Mouse (Mus musculus): ENCODE measurements at regions not wholly inside any gene's neighbourhood (a gene's known extent, or its start where the extent isn't known, plus 50 kb on each side); places are given as distances from the start of the nearest gene placed in this dataset.

- peaks cover 5 to 14% of the 10 kb centered on the region in 2 experiments for H3K4me1 ChIP-seq (ENCODE audit: control insufficient read depth in 2 of 2, insufficient read depth in 2 of 2, low read length in 2 of 2, poor library complexity in 1 of 2)
- H3K4me3 ChIP-seq (ENCODE audit: insufficient read depth in 1 of 2, low read depth in 1 of 2, low read length in 2 of 2, poor library complexity in 1 of 2, severe bottlenecking in 1 of 2) = no peak overlapping the region
- H3K9ac ChIP-seq (ENCODE audit: insufficient read depth, low read depth, low read length, poor library complexity, severe bottlenecking) = no peak overlapping the region
- H3K36me3 ChIP-seq (ENCODE audit: control insufficient read depth, insufficient read depth, low read length, poor library complexity, severe bottlenecking) = no peaks in the 10 kb centered on the region
- H3K27ac ChIP-seq (ENCODE audit: insufficient read depth, low read depth, low read length, poor library complexity, severe bottlenecking) = no peak overlapping the region
- in situ Hi-C loops (cut with MboI; ENCODE audit: low sequenced_read_pairs in 2 of 2, unreplicated experiment in 2 of 2) = no loop called here
- no peak for TF ChIP-seq ZC3H11A (IDR thresholded peaks at IDR 0.05; ENCODE audit: borderline replicate concordance, low read depth, low read length)
- TF ChIP-seq CHD2 (IDR thresholded peaks at IDR 0.05; ENCODE audit: low read depth, low read length) = no peak
- no peaks in the 10 kb centered on the region for H3K9me3 ChIP-seq (ENCODE audit: control insufficient read depth, insufficient read depth, low read depth, low read length)
- DNase-seq (ENCODE audit: low read depth, low spot score) = no peak
Measured at GRCm38 (mm10) chr2:128334757-128335500, 209.1 kb downstream of the Bcl2l11 start.

- in situ Hi-C loops (cut with MboI; ENCODE audit: low sequenced_read_pairs in 2 of 2, unreplicated experiment in 2 of 2) = no loop called here
- TF ChIP-seq HCFC1 (IDR thresholded peaks at IDR 0.05; ENCODE audit: borderline replicate concordance, insufficient read depth, low read length) (no peak), CHD2 (IDR thresholded peaks at IDR 0.05; ENCODE audit: low read depth, low read length) (no peak), MAFK (IDR thresholded peaks at IDR 0.05; ENCODE audit: insufficient read depth, low read depth, low read length) (no peak), ZNF384 (IDR thresholded peaks at IDR 0.05; ENCODE audit: low read depth, low read length) (no peak), ZC3H11A (IDR thresholded peaks at IDR 0.05; ENCODE audit: borderline replicate concordance, low read depth, low read length) (no peak)
- Histone ChIP-seq H3K4me3 (ENCODE audit: insufficient read depth in 1 of 2, low read depth in 1 of 2, low read length in 2 of 2, poor library complexity in 1 of 2, severe bottlenecking in 1 of 2) (no peak overlapping the region), H3K36me3 (ENCODE audit: control insufficient read depth, insufficient read depth, low read length, poor library complexity, severe bottlenecking) (no peaks in the 10 kb centered on the region), H3K27ac (ENCODE audit: insufficient read depth, low read depth, low read length, poor library complexity, severe bottlenecking) (no peak overlapping the region), H3K9ac (ENCODE audit: insufficient read depth, low read depth, low read length, poor library complexity, severe bottlenecking) (no peak overlapping the region), H3K9me3 (ENCODE audit: control insufficient read depth, insufficient read depth, low read depth, low read length) (no peaks in the 10 kb centered on the region), H3K4me1 (ENCODE audit: control insufficient read depth in 2 of 2, insufficient read depth in 2 of 2, low read length in 2 of 2, poor library complexity in 1 of 2) (peaks cover 6 to 19% of the 10 kb centered on the region in 2 experiments)
- no peak for DNase-seq (ENCODE audit: low read depth, low spot score)
Measured at GRCm38 (mm10) chr2:128337192-128337591, 211.4 kb downstream of the Bcl2l11 start.

- no peak overlapping the region for H3K27ac ChIP-seq (ENCODE audit: insufficient read depth, low read depth, low read length, poor library complexity, severe bottlenecking)
- H3K36me3 ChIP-seq (ENCODE audit: control insufficient read depth, insufficient read depth, low read length, poor library complexity, severe bottlenecking) = no peaks in the 10 kb centered on the region
- no peak for DNase-seq (ENCODE audit: low read depth, low spot score)
- no peak overlapping the region for H3K4me3 ChIP-seq (ENCODE audit: insufficient read depth in 1 of 2, low read depth in 1 of 2, low read length in 2 of 2, poor library complexity in 1 of 2, severe bottlenecking in 1 of 2)
- no peak overlapping the region for H3K9ac ChIP-seq (ENCODE audit: insufficient read depth, low read depth, low read length, poor library complexity, severe bottlenecking)
- H3K9me3 ChIP-seq (ENCODE audit: control insufficient read depth, insufficient read depth, low read depth, low read length) = no peaks in the 10 kb centered on the region
- in situ Hi-C loops (cut with MboI; ENCODE audit: low sequenced_read_pairs in 2 of 2, unreplicated experiment in 2 of 2) = no loop called here
- H3K4me1 ChIP-seq (ENCODE audit: control insufficient read depth in 2 of 2, insufficient read depth in 2 of 2, low read length in 2 of 2, poor library complexity in 1 of 2) = peaks cover 6 to 19% of the 10 kb centered on the region in 2 experiments
- TF ChIP-seq ZC3H11A (IDR thresholded peaks at IDR 0.05; ENCODE audit: borderline replicate concordance, low read depth, low read length) (no peak), HCFC1 (IDR thresholded peaks at IDR 0.05; ENCODE audit: borderline replicate concordance, insufficient read depth, low read length) (no peak), MAFK (IDR thresholded peaks at IDR 0.05; ENCODE audit: insufficient read depth, low read depth, low read length) (no peak), CHD2 (IDR thresholded peaks at IDR 0.05; ENCODE audit: low read depth, low read length) (no peak), ZNF384 (IDR thresholded peaks at IDR 0.05; ENCODE audit: low read depth, low read length) (no peak)
Measured at GRCm38 (mm10) chr2:128337791-128338190, 212.0 kb downstream of the Bcl2l11 start.

- Histone ChIP-seq H3K9me3 (ENCODE audit: control insufficient read depth, insufficient read depth, low read depth, low read length) (no peaks in the 10 kb centered on the region), H3K4me3 (ENCODE audit: insufficient read depth in 1 of 2, low read depth in 1 of 2, low read length in 2 of 2, poor library complexity in 1 of 2, severe bottlenecking in 1 of 2) (no peak overlapping the region), H3K9ac (ENCODE audit: insufficient read depth, low read depth, low read length, poor library complexity, severe bottlenecking) (no peak overlapping the region), H3K4me1 (ENCODE audit: control insufficient read depth in 2 of 2, insufficient read depth in 2 of 2, low read length in 2 of 2, poor library complexity in 1 of 2) (peaks cover 6 to 19% of the 10 kb centered on the region in 2 experiments), H3K36me3 (ENCODE audit: control insufficient read depth, insufficient read depth, low read length, poor library complexity, severe bottlenecking) (no peaks in the 10 kb centered on the region), H3K27ac (ENCODE audit: insufficient read depth, low read depth, low read length, poor library complexity, severe bottlenecking) (no peak overlapping the region)
- DNase-seq (ENCODE audit: low read depth, low spot score) = no peak
- TF ChIP-seq ZNF384 (IDR thresholded peaks at IDR 0.05; ENCODE audit: low read depth, low read length) (no peak), MAFK (IDR thresholded peaks at IDR 0.05; ENCODE audit: insufficient read depth, low read depth, low read length) (no peak), ZC3H11A (IDR thresholded peaks at IDR 0.05; ENCODE audit: borderline replicate concordance, low read depth, low read length) (no peak), CHD2 (IDR thresholded peaks at IDR 0.05; ENCODE audit: low read depth, low read length) (no peak), HCFC1 (IDR thresholded peaks at IDR 0.05; ENCODE audit: borderline replicate concordance, insufficient read depth, low read length) (no peak)
- in situ Hi-C loops (cut with MboI; ENCODE audit: low sequenced_read_pairs in 2 of 2, unreplicated experiment in 2 of 2) = no loop called here
Measured at GRCm38 (mm10) chr2:128338474-128338873, 212.6 kb downstream of the Bcl2l11 start.
